Mouse (Mus musculus): ENCODE data around the gene Zbtb1. TPM values are rescaled to one million over a fixed set of nuclear protein-coding genes. Genes with fewer than 3 reads are reported as not detected.
"Not testable (repeated sequence)": the region's sequence is repeated elsewhere in the genome, so short reads cannot be mapped to it uniquely, and the experiment has no call there.

Gene Zbtb1
- polyA plus RNA-seq, 1 experiment: 0.83 TPM

GRCm38 (mm10) chr12:76401674-76402073, 31.6 kb downstream of the Zbtb1 start:
- 58% methylated on average over 3 of the region's 3 CpGs for WGBS
- no peak for DNase-seq (ENCODE audit: low read depth, low spot score)

GRCm38 (mm10) chr12:76402991-76403885, 33.2 kb downstream of the Zbtb1 start:
- 5% methylated on average over 54 of the region's 54 CpGs for WGBS
- peak; percentile 16 for DNase-seq (ENCODE audit: low read depth, low spot score)

GRCm38 (mm10) chr12:76403886-76404537, 33.9 kb downstream of the Zbtb1 start, which contains the start of gene Hspa2:
Gene Hspa2 (plus strand): TSS chr12:76404176.
- DNase-seq (ENCODE audit: low read depth, low spot score): peak; percentile 85
- WGBS: under 1% methylated on average over 54 of the region's 54 CpGs

GRCm38 (mm10) chr12:76404836-76405182, 34.7 kb downstream of the Zbtb1 start:
- 13% methylated on average over 20 of the region's 20 CpGs for WGBS
- DNase-seq (ENCODE audit: low read depth, low spot score): no peak

GRCm38 (mm10) chr12:76405183-76405970, 35.3 kb downstream of the Zbtb1 start:
- no peak for DNase-seq (ENCODE audit: low read depth, low spot score)
- 6% methylated on average over 64 of the region's 64 CpGs for WGBS

GRCm38 (mm10) chr12:76405971-76406370, 35.9 kb downstream of the Zbtb1 start:
- no peak for DNase-seq (ENCODE audit: low read depth, low spot score)
- WGBS: 8% methylated on average over 23 of the region's 23 CpGs

- no peak for DNase-seq (ENCODE audit: low read depth, low spot score)
- WGBS: 58% methylated on average over 1 of the region's 1 CpGs
Observed at GRCm38 (mm10) chr12:76407184-76407583, 37.1 kb downstream of the Zbtb1 start.

- 61% methylated on average over 4 of the region's 4 CpGs for WGBS
- DNase-seq (ENCODE audit: low read depth, low spot score): no peak
Observed at GRCm38 (mm10) chr12:76409166-76409565, 39.1 kb downstream of the Zbtb1 start.

GRCm38 (mm10) chr12:76415383-76416010, 45.4 kb downstream of the Zbtb1 start:
- WGBS: 70% methylated on average over 12 of the region's 12 CpGs
- no peak for DNase-seq (ENCODE audit: low read depth, low spot score)

GRCm38 (mm10) chr12:76417433-76417854, 47.4 kb downstream of the Zbtb1 start, which contains the start of gene Ppp1r36:
Gene Ppp1r36 (plus strand): TSS chr12:76417538.
- DNase-seq (ENCODE audit: low read depth, low spot score): no peak
- WGBS: 4% methylated on average over 37 of the region's 37 CpGs

GRCm38 (mm10) chr12:76418346-76418745, 48.3 kb downstream of the Zbtb1 start:
- no peak for DNase-seq (ENCODE audit: low read depth, low spot score)
- 97% methylated on average over 5 of the region's 5 CpGs for WGBS

GRCm38 (mm10) chr12:76425256-76425655, 55.2 kb downstream of the Zbtb1 start:
- 93% methylated on average over 3 of the region's 3 CpGs for WGBS

GRCm38 (mm10) chr12:76427546-76427945, 57.5 kb downstream of the Zbtb1 start:
- DNase-seq (ENCODE audit: low read depth, low spot score): no peak

More at GRCm38 (mm10) chr12:76425256-76425655, 55.2 kb downstream of the Zbtb1 start:
- DNase-seq (ENCODE audit: low read depth, low spot score): no peak

GRCm38 (mm10) chr12:76430879-76431406, 60.9 kb downstream of the Zbtb1 start:
- WGBS: 55% methylated on average over 5 of the region's 5 CpGs
- DNase-seq (ENCODE audit: low read depth, low spot score): no peak

More at GRCm38 (mm10) chr12:76427546-76427945, 57.5 kb downstream of the Zbtb1 start:
- 63% methylated on average over 5 of the region's 5 CpGs for WGBS

GRCm38 (mm10) chr12:76431431-76431830, 61.4 kb downstream of the Zbtb1 start:
- no peak for DNase-seq (ENCODE audit: low read depth, low spot score)
- 42% methylated on average over 6 of the region's 6 CpGs for WGBS

GRCm38 (mm10) chr12:76434111-76434510, 64.0 kb downstream of the Zbtb1 start:
- no peak for DNase-seq (ENCODE audit: low read depth, low spot score)
- WGBS: 52% methylated on average over 7 of the region's 7 CpGs

- no peak for DNase-seq (ENCODE audit: low read depth, low spot score)
- 8% methylated on average over 17 of the region's 17 CpGs for WGBS
Observed at GRCm38 (mm10) chr12:76435084-76435483, 65.0 kb downstream of the Zbtb1 start.

GRCm38 (mm10) chr12:76435549-76435948, 65.5 kb downstream of the Zbtb1 start:
- no peak for DNase-seq (ENCODE audit: low read depth, low spot score)
- WGBS: 23% methylated on average over 8 of the region's 8 CpGs

GRCm38 (mm10) chr12:76443488-76443887, 73.4 kb downstream of the Zbtb1 start:
- WGBS: 79% methylated on average over 6 of the region's 6 CpGs

More at GRCm38 (mm10) chr12:76443488-76443887, 73.4 kb downstream of the Zbtb1 start:
- not testable (repeated sequence) for DNase-seq (ENCODE audit: low read depth, low spot score)

Measured in large intestine, adult 2 months (tissue).